Mouse (Mus musculus) kidney, adult 2 months (tissue): ENCODE measurements around the gene Ift122.

ENCODE experiments used
- CTCF ChIP-seq: fragments of 200-500 bp; conservative IDR thresholded peaks from 2 replicates; pipeline ENCODE4 v1.5.1; 2011; ENCODE audit warnings: low read depth, mild to moderate bottlenecking, control low read depth, low read length, moderate library complexity, mixed read lengths; ENCODE audit not compliant: insufficient read depth, insufficient read length
- POLR2A ChIP-seq: fragments of 200-500 bp; IDR thresholded peaks from one replicate; pipeline ENCODE4 v1.6.1; 2011; ENCODE audit warnings: low read depth, low read length, control low read depth

GRCm38 (mm10) chr6:115973881-115974662 lies 120.8 kb downstream of the Ift122 start:
- TF ChIP-seq CTCF (no peak), POLR2A (no peak)
